In genomic region chr4:130913077-130913476, GRCm38 (mm10) we compare ENCODE assay signal across 7 mouse cellular contexts. TPM values are rescaled to one million over a fixed set of nuclear protein-coding genes. Genes with fewer than 3 reads are reported as not detected.
A peak's percentile ranks its signal among the peaks of the same experiment; 100 is the strongest.
DNase-seq lines count a peak whose midpoint lies in the region; ATAC-seq and TF ChIP-seq lines count a peak whose summit lies in the region.

Gene Laptm5 (plus strand): TSS chr4:130913125.

- peak within 1 kb of the TSS; percentile 57 for H3K27ac ChIP-seq in ES-E14 (ENCODE audit: insufficient read depth, low read depth, low read length, poor library complexity, severe bottlenecking)

- H3K9ac ChIP-seq in ES-E14 (ENCODE audit: insufficient read depth, low read depth, low read length, poor library complexity, severe bottlenecking), result peak within 1 kb of the TSS; percentile 48

- H3K4me3 ChIP-seq in ES-E14 (ENCODE audit: insufficient read depth in 1 of 2, low read depth in 1 of 2, low read length in 2 of 2, poor library complexity in 1 of 2, severe bottlenecking in 1 of 2), result peak within 1 kb of the TSS; percentile 53 to 65

- H3K4me1 ChIP-seq in ES-E14 (ENCODE audit: control insufficient read depth in 2 of 2, insufficient read depth in 2 of 2, low read length in 2 of 2, poor library complexity in 1 of 2), result peaks cover 3 to 23% of the 10 kb centered on the region in 2 experiments; a peak in 3 of 4 replicates

- ATAC-seq in neutrophil, adult 5-6 weeks (ENCODE audit: extremely low read depth, insufficient number of reproducible peaks, low FRiP score, poor library complexity, severe bottlenecking), result peak; percentile 69

- in situ Hi-C loops in ES-E14 (cut with MboI; ENCODE audit: low sequenced_read_pairs in 2 of 2, unreplicated experiment in 2 of 2), result no loop called here

- no peak for DNase-seq in ES-E14 (ENCODE audit: low read depth, low spot score)
- DNase-seq in adrenal gland, postnatal 25 days, result no peak
- no peak for DNase-seq in heart, adult 8-10 months (ENCODE audit: low spot score)
- DNase-seq in kidney, postnatal 10 days, result peak; percentile 20
- peak; percentile 54 to 71 for DNase-seq in lung, adult 18-20 months
- no peak for DNase-seq in frontal cortex, postnatal 10 days (ENCODE audit: low spot score in 2 of 2)

- H3K9me3 ChIP-seq in ES-E14 (ENCODE audit: control insufficient read depth, insufficient read depth, low read depth, low read length), result no peaks in the 10 kb centered on the region

- no peaks in the 10 kb centered on the region for H3K36me3 ChIP-seq in ES-E14 (ENCODE audit: control insufficient read depth, insufficient read depth, low read length, poor library complexity, severe bottlenecking)

TF ChIP-seq in ES-E14, 5 proteins besides CTCF, POLR2A, EP300 and RAD21:
- TF ChIP-seq CHD2 (IDR thresholded peaks at IDR 0.05; ENCODE audit: low read depth, low read length), result no peak
- no peak for TF ChIP-seq ZC3H11A (IDR thresholded peaks at IDR 0.05; ENCODE audit: borderline replicate concordance, low read depth, low read length)
- TF ChIP-seq HCFC1 (IDR thresholded peaks at IDR 0.05; ENCODE audit: borderline replicate concordance, insufficient read depth, low read length), result no peak
- TF ChIP-seq ZNF384 (IDR thresholded peaks at IDR 0.05; ENCODE audit: low read depth, low read length), result no peak
- no peak for TF ChIP-seq MAFK (IDR thresholded peaks at IDR 0.05; ENCODE audit: insufficient read depth, low read depth, low read length)

RNA-seq across cellular contexts. Expression of gene Laptm5, which starts in this region (rescaled TPM):
- 40.0 and 96.2 TPM in 2 replicates for total RNA-seq in ES-E14 (2012; rRNA removed)
- 12.1 and 13.6 TPM in 2 replicates for total RNA-seq in adrenal gland, postnatal 25 days (2021)
- 10 to 100 TPM in 3 of 4 experiments, 1 to 10 TPM in 1; 9.9 to 35.1 (median 12.5) TPM for total RNA-seq in heart, adult 8-10 months (2022)
- 338 and 404 TPM in 2 replicates for total RNA-seq in neutrophil, adult 5-6 weeks (2017)

Comparison
In these comparisons a context has a peak if more than half of its experiments do, and no peak if none do; other contexts are left out.
1. DNase-seq: peak in kidney, postnatal 10 days (single experiment) and lung, adult 18-20 months (2 of 2); none in ES-E14 (single experiment), adrenal gland, postnatal 25 days (single experiment), heart, adult 8-10 months (single experiment) and frontal cortex, postnatal 10 days (0 of 2).